25 mouse cellular contexts compared by ENCODE assay signal in the genomic region with DNA sequence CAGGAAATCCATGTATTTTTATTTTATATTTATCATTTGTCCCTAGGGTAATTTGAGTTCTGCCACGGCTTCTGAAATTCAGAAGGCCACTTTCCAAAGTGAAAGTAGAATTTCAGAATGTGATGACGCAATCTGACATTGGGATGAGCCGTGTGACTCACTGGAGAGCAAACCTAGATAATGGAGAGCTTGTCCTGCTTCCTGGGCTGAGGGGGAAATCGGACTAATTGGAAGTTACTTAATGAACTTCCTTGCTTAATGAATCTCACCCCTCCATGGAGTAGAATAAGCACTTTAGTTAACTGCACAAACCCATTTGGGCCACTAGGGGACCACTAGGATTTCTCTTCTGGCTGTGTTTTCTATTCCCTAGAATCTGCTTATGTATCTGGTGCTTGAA. TPM values are rescaled to one million over a fixed set of nuclear protein-coding genes. Genes with fewer than 3 reads are reported as not detected.
DNase-seq lines count a peak whose midpoint lies in the region; ATAC-seq and TF ChIP-seq lines count a peak whose summit lies in the region.
"Had no signal": no experiment of that assay in that cellular context is flagged by ENCODE, and none has a peak within 500 bp of the region (broad histone marks: within the 10 kb centered on the region; RNA-seq: fewer than 3 reads in every experiment).

No protein-coding gene starts in this region.

- TF ChIP-seq CTCF in liver, adult 2 months (IDR thresholded peaks at IDR 0.05; ENCODE audit: low read depth, low read length): no peak
- TF ChIP-seq CTCF in liver, postnatal 0 days (IDR thresholded peaks at IDR 0.05; ENCODE audit: low read depth): no peak
- peak; percentile 49 to 52; a peak in 3 of 4 replicates for TF ChIP-seq CTCF in CH12.LX (conservative IDR thresholded peaks at IDR 0.05 in 1 of 2, IDR thresholded peaks at IDR 0.05 in 1 of 2; ENCODE audit: low read depth in 2 of 2, low read length in 2 of 2)

- no peaks in the 10 kb centered on the region for H3K79me2 ChIP-seq in liver, adult 2 months (ENCODE audit: control insufficient read depth, insufficient read depth, low read length)
- H3K79me2 ChIP-seq in CH12.LX (replicated peaks; ENCODE audit: control insufficient read depth, extremely low read depth, insufficient read depth, poor library complexity, severe bottlenecking): no peaks in the 10 kb centered on the region
- no peaks in the 10 kb centered on the region for H3K79me2 ChIP-seq in myocyte (ENCODE audit: control insufficient read depth, insufficient read depth)

- H3K4me2 ChIP-seq in liver, postnatal 0 days (ENCODE audit: low read depth, low read length): no peak overlapping the region
- H3K4me2 ChIP-seq in CH12.LX (ENCODE audit: insufficient read depth, low read depth, poor library complexity, severe bottlenecking) (peak overlapping the region; percentile 21; the same call in 1 of the 2 replicates), myocyte (ENCODE audit: low read depth) (peak overlapping the region; percentile 61)
- H3K4me2 ChIP-seq: embryonic facial prominence, embryonic 12.5 days; heart, embryonic 15.5 days; liver, embryonic 11.5 days; lung, embryonic 15.5 days; midbrain, embryonic 13.5 days had no signal

- no peak; the same call in 1 of the 2 replicates for TF ChIP-seq RAD21 in CH12.LX (IDR thresholded peaks at IDR 0.05; ENCODE audit: low read depth, low read length)

- TF ChIP-seq POLR2A in liver, adult 2 months (IDR thresholded peaks at IDR 0.05; ENCODE audit: extremely low read depth, insufficient read depth, low read length): no peak
- no peak for TF ChIP-seq POLR2A in CH12.LX (IDR thresholded peaks at IDR 0.05; ENCODE audit: low read depth, low read length)
- no peak for TF ChIP-seq POLR2A in myocyte (IDR thresholded peaks at IDR 0.05; ENCODE audit: insufficient read length, low read depth)

- no peak overlapping the region for H3ac ChIP-seq in myocyte (ENCODE audit: control insufficient read depth, insufficient read length)

- in situ Hi-C loops in CH12.LX (cut with MboI; ENCODE audit: low pct_ligation_motif_present, low pct_unique_long_range_greater_than_20kb, low sequenced_read_pairs): no loop called here

- dilution Hi-C loops in CH12.LX (cut with MboI; ENCODE audit: extremely low pct_ligation_motif_present, extremely low pct_unique_long_range_greater_than_20kb, low sequenced_read_pairs): no loop called here

- H3K9ac ChIP-seq in liver, adult 2 months (ENCODE audit: low read depth, low read length): no peak overlapping the region
- H3K9ac ChIP-seq in liver, postnatal 0 days (replicated peaks): no peak overlapping the region
- H3K9ac ChIP-seq in CH12.LX (ENCODE audit: insufficient read depth, low read depth): no peak overlapping the region
- H3K9ac ChIP-seq: embryonic facial prominence, embryonic 12.5 days; heart, embryonic 15.5 days; lung, embryonic 15.5 days; midbrain, embryonic 13.5 days had no signal

- no peaks in the 10 kb centered on the region for H3K4me1 ChIP-seq in liver, adult 2 months (ENCODE audit: control insufficient read depth, insufficient read depth, low read length)
- no peaks in the 10 kb centered on the region for H3K4me1 ChIP-seq in liver, postnatal 0 days (ENCODE audit: insufficient read depth)
- no peaks in the 10 kb centered on the region for H3K4me1 ChIP-seq in CH12.LX (ENCODE audit: control insufficient read depth in 1 of 2, insufficient read depth in 2 of 2)
- H3K4me1 ChIP-seq: embryonic facial prominence, embryonic 12.5 days; heart, embryonic 15.5 days; lung, embryonic 15.5 days; midbrain, embryonic 13.5 days had no signal

- DNase-seq in liver, adult 2 months (ENCODE audit: extremely low read depth, low read depth, low spot score): peak; percentile 26
- no peak for DNase-seq in liver, postnatal 0 days
- peak; percentile 40 for DNase-seq in CH12.LX (ENCODE audit: extremely low read depth)
- peak; percentile 8 for DNase-seq in R1 (ENCODE audit: low read depth, low spot score)
- DNase-seq in right cerebral cortex, postnatal 10 days (ENCODE audit: low spot score in 2 of 2): no peak
- no peak for DNase-seq in left cerebral cortex, adult 11 months (ENCODE audit: low spot score)
- DNase-seq: cerebellum, adult 11 months; gastrocnemius, adult 2 months; heart, adult 11 months; layer of hippocampus, postnatal 36 days; left cerebral cortex, postnatal 4 days; right cerebral cortex, postnatal 14 days; thymus, postnatal 14 days had no signal

- no peak overlapping the region for H3K27ac ChIP-seq in liver, adult 2 months (replicated peaks; ENCODE audit: insufficient read depth, low read depth, low read length)
- H3K27ac ChIP-seq in liver, postnatal 0 days (ENCODE audit: low read depth): no peak overlapping the region
- no peak overlapping the region for H3K27ac ChIP-seq in CH12.LX (ENCODE audit: insufficient read depth, low read depth)
- H3K27ac ChIP-seq: embryonic facial prominence, embryonic 12.5 days; gastrocnemius, adult 2 months; heart, embryonic 15.5 days; lung, embryonic 15.5 days; midbrain, embryonic 13.5 days had no signal

- no peaks in the 10 kb centered on the region for H3K9me3 ChIP-seq in liver, postnatal 0 days (ENCODE audit: low read length)
- H3K9me3 ChIP-seq in CH12.LX (replicated peaks; ENCODE audit: low read length): no peaks in the 10 kb centered on the region
- H3K9me3 ChIP-seq: embryonic facial prominence, embryonic 12.5 days; heart, embryonic 15.5 days; lung, embryonic 15.5 days; midbrain, embryonic 13.5 days had no signal

- H3K27me3 ChIP-seq in liver, adult 2 months (ENCODE audit: control insufficient read depth, insufficient read depth, low read length): no peaks in the 10 kb centered on the region
- H3K27me3 ChIP-seq in liver, postnatal 0 days (ENCODE audit: insufficient read depth, low read length): no peaks in the 10 kb centered on the region
- H3K27me3 ChIP-seq in CH12.LX (replicated peaks) (no peaks in the 10 kb centered on the region), myocyte (ENCODE audit: control insufficient read depth, insufficient read depth, insufficient read length) (no peaks in the 10 kb centered on the region)
- H3K27me3 ChIP-seq: embryonic facial prominence, embryonic 12.5 days; heart, embryonic 15.5 days; lung, embryonic 15.5 days; midbrain, embryonic 13.5 days had no signal

- H3K36me3 ChIP-seq in liver, adult 2 months (ENCODE audit: control insufficient read depth, insufficient read depth, low read length): no peaks in the 10 kb centered on the region
- H3K36me3 ChIP-seq in liver, postnatal 0 days (replicated peaks; ENCODE audit: insufficient read depth, low read length): no peaks in the 10 kb centered on the region
- H3K36me3 ChIP-seq in CH12.LX (replicated peaks in 1 of 2; ENCODE audit: control insufficient read depth in 1 of 2, insufficient read depth in 1 of 2, low read length in 1 of 2) (no peaks in the 10 kb centered on the region), myocyte (ENCODE audit: control insufficient read depth, insufficient read depth) (no peaks in the 10 kb centered on the region)
- H3K36me3 ChIP-seq: embryonic facial prominence, embryonic 12.5 days; heart, embryonic 15.5 days; lung, embryonic 15.5 days; midbrain, embryonic 13.5 days had no signal

- ATAC-seq in liver, postnatal 0 days: no peak
- ATAC-seq: forebrain, embryonic 16.5 days; midbrain, embryonic 13.5 days had no signal

- H3K4me3 ChIP-seq in liver, adult 2 months (ENCODE audit: insufficient read depth, low read depth, low read length): no peak overlapping the region
- no peak overlapping the region for H3K4me3 ChIP-seq in liver, postnatal 0 days (ENCODE audit: low read depth, low read length)
- H3K4me3 ChIP-seq in CH12.LX (replicated peaks in 1 of 3; ENCODE audit: low read depth in 2 of 3, low read length in 2 of 3, poor library complexity in 1 of 3): no peak overlapping the region
- H3K4me3 ChIP-seq in myocyte: no peak overlapping the region
- H3K4me3 ChIP-seq: embryonic facial prominence, embryonic 12.5 days; gastrocnemius, adult 2 months; heart, embryonic 15.5 days; lung, embryonic 15.5 days; midbrain, embryonic 13.5 days had no signal

- TF ChIP-seq EP300 in liver, postnatal 0 days (IDR thresholded peaks at IDR 0.05; ENCODE audit: low read depth): no peak
- TF ChIP-seq EP300 in CH12.LX (IDR thresholded peaks at IDR 0.05; ENCODE audit: low read length): no peak

- 37% methylated on average over 4 of the region's 4 CpGs for WGBS in liver, adult 2 months
- WGBS in liver, postnatal 0 days (ENCODE audit: insufficient replicate concordance): 64% methylated on average over 4 of the region's 4 CpGs

TF ChIP-seq in CH12.LX, 34 proteins besides CTCF, POLR2A, EP300 and RAD21:
- TF ChIP-seq SMC3 (IDR thresholded peaks at IDR 0.05; ENCODE audit: low read depth, low read length) (no peak), MAFK (IDR thresholded peaks at IDR 0.05; ENCODE audit: insufficient replicate concordance, low read length) (no peak), PAX5 (IDR thresholded peaks at IDR 0.05; ENCODE audit: low read length) (no peak), BHLHE40 (IDR thresholded peaks at IDR 0.05; ENCODE audit: low read depth, low read length) (no peak), ZMIZ1 (IDR thresholded peaks at IDR 0.05; ENCODE audit: low read depth, low read length) (no peak)

TF ChIP-seq in myocyte, 11 proteins besides CTCF, POLR2A, EP300 and RAD21:
- peak; percentile 94 for TF ChIP-seq CEBPB (IDR thresholded peaks at IDR 0.05; ENCODE audit: insufficient read depth, poor library complexity, severe bottlenecking)
- TF ChIP-seq TCF12 (IDR thresholded peaks at IDR 0.05; ENCODE audit: insufficient read depth, poor library complexity, severe bottlenecking): no peak
- TF ChIP-seq MAX (IDR thresholded peaks at IDR 0.05; ENCODE audit: low read depth): no peak

RNA-seq across cellular contexts. Expression of a gene that starts 5.4 kb away (rescaled TPM):
- total RNA-seq in liver, adult 2 months (2014; rRNA removed): not detected in 2 replicates
- polyA plus RNA-seq in liver, adult 2 months (2012; rRNA removed): not detected in 2 replicates
- polyA plus RNA-seq in liver, postnatal 0 days (2015; fragmentation: Nextera tagmentation; extraction: Ambion mirVana): not detected in 2 replicates
- total RNA-seq in CH12.LX (2012; rRNA removed): not detected in 2 replicates
- not detected in 2 replicates for total RNA-seq in CH12.LX (2014; rRNA removed)
- not detected in 2 replicates for polyA plus RNA-seq in CH12.LX (2012; ENCODE audit: insufficient read length, low read depth)
- polyA plus RNA-seq in myocyte (2012; fragmentation: generic; extraction: Trizol): not detected
- total RNA-seq: gastrocnemius, adult 2 months; hematopoietic stem cell, adult 5-6 weeks; left cerebral cortex, postnatal 4 days had no signal
- polyA plus RNA-seq: embryonic facial prominence, embryonic 12.5 days; forebrain, embryonic 16.5 days; heart, embryonic 15.5 days; kidney, embryonic 14.5 days; large intestine, adult 2 months; liver, embryonic 11.5 days; lung, embryonic 15.5 days; midbrain, embryonic 13.5 days; spleen, adult 2 months; stomach, embryonic 16.5 days had no signal

Comparison
In these comparisons a context has a peak if more than half of its experiments do, and no peak if none do; other contexts are left out.
1. DNase-seq: peak in liver, adult 2 months (single experiment), CH12.LX (single experiment) and R1 (single experiment); none in liver, postnatal 0 days (single experiment), right cerebral cortex, postnatal 10 days (0 of 2) and left cerebral cortex, adult 11 months (single experiment).
2. CTCF ChIP-seq: peak in CH12.LX (2 of 2); none in liver, adult 2 months (single experiment) and liver, postnatal 0 days (single experiment).